Mouse (Mus musculus): ENCODE data around the gene Rundc3a.
"Not testable (repeated sequence)": the region's sequence is repeated elsewhere in the genome, so short reads cannot be mapped to it uniquely, and the experiment has no call there.

Rundc3a gene

DNA sequence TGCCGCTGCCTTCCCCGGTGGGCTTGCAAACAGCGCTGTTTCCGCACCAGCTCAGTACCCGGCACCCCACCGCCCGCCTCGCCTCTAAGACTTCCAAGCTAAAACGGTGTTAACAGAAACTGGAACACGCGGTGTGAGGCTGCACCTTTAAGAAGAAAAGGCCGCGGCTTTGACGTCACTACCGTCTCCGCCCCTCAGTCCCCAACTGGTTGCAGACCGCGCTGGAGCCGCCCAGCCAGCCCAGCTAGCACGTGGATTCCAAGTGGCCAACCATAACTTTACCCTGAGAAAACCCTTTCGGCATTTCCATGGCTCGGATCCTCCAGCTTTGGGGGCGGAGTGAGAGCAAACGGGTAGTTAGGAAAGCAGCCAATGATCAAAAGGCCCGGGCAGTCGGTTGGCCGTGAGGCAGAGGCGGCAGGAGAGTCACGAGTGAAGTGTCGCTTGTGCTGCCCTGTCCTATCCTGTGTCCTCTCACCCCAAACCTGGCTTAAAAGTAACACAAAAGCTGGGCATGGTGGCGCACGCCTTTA lies 15.2 kb downstream of the Rundc3a start:
- peak; percentile 97 for DNase-seq (ENCODE audit: low read depth, low spot score)

DNA sequence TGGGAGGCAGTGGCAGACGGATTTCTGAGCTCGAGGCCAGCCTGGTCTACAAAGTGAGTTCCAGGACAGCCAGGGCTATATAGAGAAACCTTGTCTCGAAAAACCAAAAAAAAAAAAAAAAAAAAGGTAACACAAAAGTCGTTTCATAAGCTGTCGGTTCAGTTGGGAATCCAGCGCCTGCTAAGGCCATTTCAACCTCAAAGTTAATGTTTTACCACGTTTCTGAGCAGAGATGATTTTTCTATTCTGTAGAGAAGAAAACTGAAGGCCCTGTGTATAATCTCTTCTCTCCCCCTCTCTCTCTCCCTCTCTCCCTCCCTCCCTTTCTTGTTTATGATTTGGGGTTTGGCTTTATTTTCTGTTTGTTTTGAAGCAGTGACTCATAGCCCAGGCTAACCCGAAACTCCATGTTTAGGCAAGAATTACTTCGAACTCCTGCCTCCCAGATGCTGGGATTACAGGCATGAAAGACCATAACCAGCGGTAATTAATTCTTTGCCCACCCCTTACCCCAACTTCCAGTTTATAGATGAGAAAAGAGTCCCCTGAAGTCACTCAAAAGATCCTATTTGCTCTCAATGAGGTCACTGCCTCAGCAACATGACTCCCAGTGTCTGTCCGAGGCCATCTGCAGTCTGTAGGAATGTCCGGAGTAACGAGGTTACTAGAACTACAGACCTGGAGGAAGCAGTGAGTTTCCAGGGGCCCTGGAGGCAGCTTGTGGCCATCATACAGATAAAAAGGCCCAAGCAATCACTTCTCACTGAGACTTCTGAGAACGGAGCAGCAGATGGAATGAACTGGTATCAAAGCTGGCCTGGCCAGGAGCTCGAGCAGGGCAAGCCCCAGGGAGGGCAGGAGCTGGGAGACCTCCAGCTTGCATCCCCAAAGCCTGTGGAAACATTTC lies 15.9 kb downstream of the Rundc3a start:
- DNase-seq (ENCODE audit: low read depth, low spot score): no peak

DNA sequence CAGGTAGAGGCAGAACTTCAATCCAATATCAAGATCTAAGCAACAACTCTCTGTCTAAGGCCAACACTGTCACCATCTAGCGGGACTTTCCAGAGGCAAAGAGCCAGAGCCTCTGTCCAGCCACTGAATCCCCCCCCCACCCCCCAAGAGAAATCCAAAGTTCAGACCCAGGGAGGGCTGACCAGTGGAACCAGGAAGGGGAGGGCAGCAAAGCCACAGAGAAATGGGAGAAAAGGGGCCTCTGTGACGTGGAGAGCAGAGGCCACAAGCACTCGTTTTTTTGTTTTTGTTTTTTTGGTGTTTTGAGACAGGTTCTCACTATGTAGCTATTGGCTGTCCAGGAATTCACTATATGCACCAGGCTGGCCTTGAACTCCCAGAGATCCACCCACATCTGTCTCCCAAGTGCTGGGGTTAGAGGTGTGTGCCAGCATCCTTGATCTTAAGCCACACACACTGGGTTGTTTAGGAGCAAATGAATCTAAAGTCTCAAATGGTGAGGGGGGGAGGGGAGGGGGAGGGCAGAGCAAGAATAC lies 16.7 kb downstream of the Rundc3a start:
- DNase-seq (ENCODE audit: low read depth, low spot score): no peak

DNA sequence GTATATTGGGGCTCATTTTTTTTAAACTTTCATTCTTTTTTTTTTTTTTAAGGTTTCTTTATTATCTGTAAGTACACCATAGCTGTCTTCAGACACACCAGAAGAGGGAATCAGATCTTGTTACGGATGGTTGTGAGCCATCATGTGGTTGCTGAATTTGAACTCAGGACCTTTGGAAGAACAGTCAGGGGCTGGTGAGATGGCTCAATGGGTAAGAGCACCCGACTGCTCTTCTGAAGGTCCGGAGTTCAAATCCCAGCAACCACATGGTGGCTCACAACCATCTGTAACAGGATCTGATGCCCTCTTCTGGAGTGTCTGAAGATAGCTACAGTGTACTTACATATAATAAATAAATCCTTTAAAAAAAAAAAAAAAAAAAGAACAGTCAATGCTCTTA lies 17.1 kb downstream of the Rundc3a start:
- not testable (repeated sequence) for DNase-seq (ENCODE audit: low read depth, low spot score)

DNA sequence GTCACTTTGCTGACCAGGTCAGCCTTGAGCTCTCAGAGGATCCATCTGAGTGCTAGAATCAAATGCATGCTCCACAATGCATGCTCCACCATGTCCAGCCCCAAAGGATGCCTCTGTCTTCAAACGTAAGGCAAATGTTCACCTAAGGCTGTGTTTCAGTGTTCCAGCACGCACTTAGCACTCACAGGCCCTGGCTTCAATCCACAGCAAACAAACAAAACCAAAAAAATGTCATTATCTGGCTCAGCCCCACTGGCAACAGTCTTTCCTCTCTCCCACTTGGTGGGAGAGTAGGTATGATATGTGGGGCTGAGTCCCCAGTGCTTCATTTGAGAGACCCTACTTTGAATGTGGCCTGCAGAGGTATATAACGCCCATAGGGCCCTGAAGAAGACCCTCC lies 17.9 kb downstream of the Rundc3a start:
- no peak for DNase-seq (ENCODE audit: low read depth, low spot score)

DNA sequence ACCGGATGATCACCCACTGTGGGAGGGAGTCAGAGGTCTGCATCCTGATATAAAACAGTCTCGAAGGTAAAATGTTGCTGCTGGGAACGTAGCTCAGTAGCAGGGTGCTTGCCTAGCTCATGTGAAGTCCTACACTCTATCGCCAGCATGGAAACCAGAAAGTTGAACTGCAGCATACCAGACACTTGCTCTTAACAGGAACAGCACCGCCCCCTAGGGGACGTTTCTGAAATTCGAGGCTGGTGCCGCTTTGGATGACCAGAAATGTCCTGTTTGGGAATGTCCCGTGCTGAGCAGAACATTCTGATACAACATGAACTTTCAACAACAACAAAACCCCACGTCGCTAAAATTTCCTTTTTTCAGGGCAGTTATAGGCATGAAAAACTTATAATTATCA lies 18.5 kb downstream of the Rundc3a start:
- DNase-seq (ENCODE audit: low read depth, low spot score): peak; percentile 92

DNA sequence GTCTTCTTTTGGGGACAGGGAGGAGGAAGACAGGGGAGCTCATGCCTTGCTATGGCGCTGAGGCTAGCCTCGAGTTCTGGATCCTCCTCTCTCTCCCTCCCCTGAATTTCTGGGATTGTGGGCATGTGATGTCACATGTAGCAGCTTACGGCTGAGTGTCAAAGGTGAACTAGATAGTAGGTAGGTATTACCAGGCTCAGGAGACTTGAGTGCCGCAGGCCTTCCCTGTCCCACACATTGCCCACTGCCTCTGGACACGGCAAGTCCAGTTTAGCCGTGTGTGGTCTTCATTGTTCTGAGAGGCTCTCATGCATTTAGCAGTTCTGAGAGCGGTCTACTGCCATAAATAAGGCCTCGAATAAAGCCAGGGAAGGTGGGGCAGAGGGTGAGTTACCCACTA lies 19.9 kb downstream of the Rundc3a start:
- no peak for DNase-seq (ENCODE audit: low read depth, low spot score)

DNA sequence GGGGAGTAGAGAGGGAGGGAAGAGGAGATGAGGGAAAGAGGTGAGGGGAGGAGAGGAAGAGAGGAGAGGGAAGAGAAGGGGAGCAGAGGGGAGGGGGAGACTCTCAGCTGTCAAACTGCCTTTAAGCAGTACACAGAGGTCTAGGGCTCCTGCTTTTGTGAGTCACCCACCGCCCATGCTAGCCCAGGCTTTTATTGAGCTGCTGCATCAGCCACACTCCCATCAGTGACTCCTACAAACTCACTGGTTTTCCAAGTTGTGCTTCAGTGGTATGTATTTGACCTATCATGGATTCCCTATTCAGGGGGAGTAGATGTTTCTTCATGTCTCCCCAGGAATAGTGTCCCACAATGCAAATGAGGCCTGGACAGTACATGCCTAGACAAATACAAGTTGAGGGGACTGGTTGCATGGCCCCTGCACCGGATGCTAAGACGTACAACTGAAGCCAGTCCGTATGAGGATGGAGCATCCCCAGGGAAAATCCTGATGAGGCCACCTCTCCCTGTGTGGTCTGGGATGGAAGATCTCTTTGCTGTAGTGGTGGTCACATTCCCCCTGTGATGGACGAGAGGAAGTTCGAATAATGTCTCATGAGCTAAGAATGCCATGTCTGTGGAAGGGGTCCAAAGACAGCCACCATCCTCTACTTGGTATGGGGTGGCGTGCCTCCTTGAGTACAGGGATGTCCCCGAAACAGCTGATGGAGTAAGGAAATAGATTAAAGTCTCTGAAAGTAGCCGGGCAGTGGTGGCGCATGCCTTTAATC lies 22.0 kb downstream of the Rundc3a start:
- no peak for DNase-seq (ENCODE audit: low read depth, low spot score)

DNA sequence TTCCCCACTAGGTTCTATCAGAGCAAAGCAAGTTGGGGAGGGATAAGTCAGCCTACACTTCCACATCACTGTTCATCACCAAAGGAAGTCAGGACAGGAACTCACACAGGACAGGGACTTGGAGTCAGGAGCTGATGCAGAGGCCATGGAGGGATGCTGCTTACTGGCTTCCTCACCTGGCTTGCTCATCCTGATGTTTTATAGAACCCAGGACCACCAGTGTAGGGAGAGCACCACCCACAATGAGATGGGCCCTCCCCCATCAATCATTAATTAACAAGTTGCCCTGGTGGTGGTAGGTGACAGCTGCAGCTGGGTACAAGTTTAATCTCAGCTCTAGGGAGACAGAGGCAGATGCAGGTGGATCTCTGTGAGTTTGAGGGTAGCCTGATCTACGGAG lies 24.0 kb downstream of the Rundc3a start:
- DNase-seq (ENCODE audit: low read depth, low spot score): no peak

DNA sequence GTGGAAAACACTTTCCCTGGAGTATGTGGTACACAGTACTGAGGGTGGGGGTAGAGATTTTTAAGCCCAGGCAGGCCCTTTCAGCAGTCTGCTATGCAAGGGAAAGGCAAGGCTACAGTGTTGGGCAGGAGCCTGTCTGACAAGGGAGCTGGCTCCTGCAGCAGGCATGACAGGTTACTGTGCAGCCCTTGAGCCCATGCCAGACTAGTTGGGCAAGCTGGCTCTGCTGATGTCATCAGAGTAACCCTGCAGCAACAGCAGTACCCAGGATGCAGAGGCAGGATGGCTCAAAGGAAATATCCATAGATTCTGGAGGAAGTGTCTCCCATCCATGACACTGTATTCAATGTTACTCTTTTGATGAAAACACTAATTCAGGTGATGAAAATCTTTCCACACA lies 25.7 kb downstream of the Rundc3a start:
- no peak for DNase-seq (ENCODE audit: low read depth, low spot score)

DNA sequence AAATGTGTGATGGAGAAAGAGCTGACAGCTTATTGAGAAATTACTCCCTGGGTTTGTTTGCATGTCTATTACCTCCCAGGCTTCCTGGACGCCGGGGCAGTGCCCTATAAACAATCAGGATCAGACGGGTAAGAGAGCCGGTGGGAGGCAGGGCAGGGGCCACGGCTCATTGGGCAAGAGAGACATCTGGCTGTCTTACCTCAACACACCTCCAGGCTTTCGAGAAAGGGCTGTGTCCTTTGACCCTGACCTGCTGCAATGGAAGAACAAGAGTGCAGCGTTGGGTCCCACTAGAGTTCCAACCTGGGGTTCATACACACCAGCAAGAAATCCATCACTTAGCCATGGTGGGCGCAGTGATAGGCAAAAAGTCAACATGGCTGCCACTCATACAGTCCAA lies 28.4 kb downstream of the Rundc3a start:
- DNase-seq (ENCODE audit: low read depth, low spot score): no peak

DNA sequence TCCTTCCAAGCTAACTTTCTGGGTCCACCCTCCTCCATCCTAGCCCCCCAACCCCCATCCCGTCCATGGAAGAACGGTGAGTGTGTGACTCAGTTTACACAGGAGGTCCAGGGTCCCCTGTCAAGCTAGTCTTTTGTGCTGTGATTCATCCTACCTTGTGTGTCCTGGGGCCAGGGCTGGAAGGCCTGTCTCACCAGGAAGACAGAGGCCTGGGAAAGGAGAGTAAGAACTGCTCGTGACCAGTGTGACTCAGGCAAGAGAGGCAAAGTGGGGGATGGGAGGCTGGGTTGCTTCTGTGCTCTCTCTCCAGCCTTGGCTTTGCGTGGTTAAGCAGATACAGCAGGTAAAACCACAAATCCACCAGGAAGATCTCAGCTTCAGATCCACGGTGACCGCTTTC lies 31.5 kb downstream of the Rundc3a start:
- no peak for DNase-seq (ENCODE audit: low read depth, low spot score)

DNA sequence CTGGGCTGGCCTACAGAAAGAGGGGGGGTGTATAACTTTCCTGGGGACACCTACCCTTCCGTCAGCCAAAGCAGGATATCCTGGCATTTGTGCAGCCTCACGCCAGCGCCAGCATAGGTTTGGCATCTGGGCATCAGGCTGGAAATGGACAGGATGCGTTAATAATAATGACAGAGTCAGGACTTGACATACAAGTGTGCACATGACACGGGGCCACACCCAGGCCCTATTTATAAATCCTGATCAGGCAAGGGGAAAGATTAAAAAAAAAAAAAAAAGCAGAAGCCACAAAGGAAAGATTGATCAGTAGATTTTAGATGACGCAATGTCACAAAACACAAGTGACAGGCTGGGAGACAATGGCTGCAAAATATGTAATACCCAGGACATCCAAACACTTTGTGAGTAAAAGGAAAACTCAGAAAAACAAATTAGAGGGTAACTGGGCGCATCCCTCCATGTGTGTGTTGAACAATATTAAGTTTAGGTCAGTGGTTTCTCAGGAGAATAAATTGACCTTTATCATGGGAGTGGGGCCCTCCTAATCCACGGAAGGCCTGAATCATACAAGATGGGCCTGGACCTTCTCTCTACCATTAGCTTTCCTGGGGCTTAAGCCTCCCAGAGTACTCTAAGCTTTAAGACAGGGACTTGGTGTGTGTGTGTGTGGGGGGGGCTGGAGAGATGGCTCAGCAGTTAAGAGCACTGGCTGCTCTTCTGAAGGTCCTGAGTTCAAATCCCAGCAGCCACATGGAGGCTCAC lies 32.5 kb downstream of the Rundc3a start:
- no peak for DNase-seq (ENCODE audit: low read depth, low spot score)

DNA sequence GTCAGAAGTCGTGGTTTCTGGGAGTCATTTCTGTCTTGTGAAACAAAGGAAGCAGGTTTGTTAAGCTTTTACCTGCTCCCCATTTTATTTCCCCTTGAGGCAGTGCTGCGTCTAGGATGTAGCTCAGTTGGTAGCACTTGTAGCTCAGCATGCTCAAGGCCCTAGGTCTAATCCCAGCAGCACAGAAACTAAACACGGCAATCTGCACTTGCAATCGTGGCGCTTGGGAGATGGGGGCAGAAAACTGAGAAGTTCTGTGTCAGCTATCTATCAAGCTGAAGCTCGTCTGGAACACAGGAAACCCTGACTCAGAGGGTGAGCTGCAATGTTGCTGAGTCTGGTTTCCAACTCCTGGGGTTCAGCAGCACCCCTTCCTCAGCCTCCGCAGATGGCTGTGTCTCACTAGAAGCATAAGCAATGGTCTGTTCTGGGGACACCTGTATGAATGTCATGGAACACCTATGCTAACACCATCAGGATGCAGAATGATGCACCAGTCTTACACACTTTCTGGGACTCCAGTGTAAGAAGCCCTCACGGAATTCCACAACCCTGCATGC lies 35.9 kb downstream of the Rundc3a start:
- DNase-seq (ENCODE audit: low read depth, low spot score): peak; percentile 35

DNA sequence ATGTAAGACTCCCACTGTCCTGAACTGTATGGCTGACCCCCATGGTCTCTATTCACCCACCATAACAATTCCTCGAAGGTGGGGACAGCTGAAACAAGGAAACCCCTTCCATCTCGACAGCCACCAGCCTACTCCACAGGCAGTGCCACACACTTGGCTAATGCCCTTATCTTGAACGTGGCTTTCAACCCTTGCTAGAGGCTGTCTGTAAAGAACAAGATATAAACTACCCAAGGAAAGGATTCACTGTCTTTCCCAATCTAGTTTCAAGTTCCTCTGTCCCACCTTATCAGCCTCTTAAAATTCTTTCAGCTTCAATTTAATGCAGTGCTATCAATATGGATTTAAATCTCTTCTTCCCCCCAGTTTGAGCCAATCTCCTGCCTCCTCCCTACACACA lies 36.3 kb downstream of the Rundc3a start:
- no peak for DNase-seq (ENCODE audit: low read depth, low spot score)

DNA sequence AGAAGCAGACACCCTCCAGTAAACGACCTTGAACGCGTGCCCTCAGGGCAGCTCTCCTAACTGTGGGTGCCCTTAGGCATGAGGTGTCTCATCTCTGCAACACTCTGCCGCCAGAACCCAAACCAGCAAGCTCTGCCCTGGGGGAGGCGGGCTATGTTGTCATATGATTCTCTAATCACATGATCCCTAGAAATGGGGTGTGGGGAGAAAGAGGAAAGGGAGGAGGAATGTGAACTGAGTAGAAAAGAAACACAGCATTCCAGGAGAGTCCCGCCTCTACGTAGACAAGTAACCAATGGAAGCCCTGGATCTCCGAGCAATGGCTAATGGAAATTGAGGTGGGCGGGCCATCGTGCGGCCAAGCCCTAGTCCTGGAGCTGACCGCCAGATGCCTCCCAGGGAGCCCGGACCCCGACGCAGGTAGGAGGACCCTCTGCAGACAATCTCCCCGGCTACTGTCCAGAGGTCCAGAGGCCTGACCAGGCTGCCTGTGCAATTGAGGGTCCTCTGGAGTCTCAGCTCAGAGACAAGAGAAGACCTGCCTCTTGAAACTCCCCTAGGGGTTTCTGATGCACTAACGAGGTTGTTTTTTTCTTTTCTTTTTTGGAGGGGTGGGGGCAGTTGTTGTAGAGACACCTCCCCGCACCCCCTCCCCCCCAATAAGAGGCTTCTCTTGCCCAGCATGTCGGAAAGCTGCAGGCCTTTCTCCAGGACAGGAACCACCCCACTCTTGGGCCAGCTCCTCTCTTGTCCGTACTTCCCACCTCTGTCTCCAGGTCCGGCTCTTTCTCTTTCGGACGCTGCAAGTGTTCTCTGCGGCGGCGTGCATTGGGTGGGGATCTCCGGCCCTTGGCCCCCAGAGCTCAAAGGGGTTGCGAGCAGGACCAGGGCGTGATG lies 37.2 kb downstream of the Rundc3a start, which contains the start of gene Grn:
TSS of gene Grn (plus strand) at position 195 of the 897 bp plus-strand sequence.
- DNase-seq (ENCODE audit: low read depth, low spot score): peak; percentile 83

DNA sequence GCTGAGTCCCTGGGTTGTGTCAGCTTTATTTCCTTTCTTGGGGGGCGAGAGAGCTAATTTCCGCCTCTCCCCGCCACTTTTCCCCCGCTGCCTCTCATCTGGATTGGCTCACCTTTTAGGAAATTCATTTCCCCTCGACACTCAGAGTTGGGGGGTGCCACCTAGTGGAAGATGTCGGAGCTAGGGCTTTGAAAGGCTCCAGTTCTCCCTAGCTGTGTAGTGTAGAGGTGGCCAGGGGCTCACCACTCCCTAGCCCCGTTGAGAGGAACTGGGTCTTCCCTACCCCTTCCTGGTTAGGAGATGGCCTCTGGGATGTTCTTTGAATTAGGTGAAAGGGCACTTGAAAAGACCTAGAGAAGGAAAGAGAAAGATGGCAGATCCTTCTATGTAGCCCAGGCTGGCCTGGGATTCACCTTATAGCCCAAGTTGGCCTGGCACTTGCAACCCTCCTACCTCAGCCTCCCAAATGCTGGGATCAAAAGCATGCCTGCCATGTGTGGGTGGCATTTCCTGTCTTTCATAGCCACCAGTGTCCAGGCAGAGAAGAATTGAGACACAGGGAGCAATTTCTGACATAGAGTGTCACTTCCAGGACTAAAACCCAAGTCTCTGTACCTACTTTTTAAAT lies 37.9 kb downstream of the Rundc3a start:
- peak; percentile 86 for DNase-seq (ENCODE audit: low read depth, low spot score)

DNA sequence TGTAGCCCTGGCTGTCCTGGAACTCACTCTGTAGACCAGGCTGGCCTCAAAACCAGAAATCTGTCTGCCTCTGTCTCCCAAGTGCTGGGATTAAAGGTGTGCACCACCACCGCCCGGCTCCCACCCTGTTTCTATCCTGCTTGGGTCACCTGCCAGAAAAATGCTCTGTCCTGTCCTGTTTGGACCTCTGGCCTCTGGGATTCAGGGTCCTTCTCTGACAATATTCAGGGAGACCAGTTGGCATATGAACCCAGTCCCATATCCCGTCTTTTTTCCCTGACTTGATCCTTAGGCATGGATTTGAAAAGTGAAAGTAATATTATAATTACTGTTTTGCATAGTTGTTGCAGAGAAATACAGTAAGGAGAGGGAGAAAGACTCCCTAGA lies 38.5 kb downstream of the Rundc3a start:
- DNase-seq (ENCODE audit: low read depth, low spot score): no peak

DNA sequence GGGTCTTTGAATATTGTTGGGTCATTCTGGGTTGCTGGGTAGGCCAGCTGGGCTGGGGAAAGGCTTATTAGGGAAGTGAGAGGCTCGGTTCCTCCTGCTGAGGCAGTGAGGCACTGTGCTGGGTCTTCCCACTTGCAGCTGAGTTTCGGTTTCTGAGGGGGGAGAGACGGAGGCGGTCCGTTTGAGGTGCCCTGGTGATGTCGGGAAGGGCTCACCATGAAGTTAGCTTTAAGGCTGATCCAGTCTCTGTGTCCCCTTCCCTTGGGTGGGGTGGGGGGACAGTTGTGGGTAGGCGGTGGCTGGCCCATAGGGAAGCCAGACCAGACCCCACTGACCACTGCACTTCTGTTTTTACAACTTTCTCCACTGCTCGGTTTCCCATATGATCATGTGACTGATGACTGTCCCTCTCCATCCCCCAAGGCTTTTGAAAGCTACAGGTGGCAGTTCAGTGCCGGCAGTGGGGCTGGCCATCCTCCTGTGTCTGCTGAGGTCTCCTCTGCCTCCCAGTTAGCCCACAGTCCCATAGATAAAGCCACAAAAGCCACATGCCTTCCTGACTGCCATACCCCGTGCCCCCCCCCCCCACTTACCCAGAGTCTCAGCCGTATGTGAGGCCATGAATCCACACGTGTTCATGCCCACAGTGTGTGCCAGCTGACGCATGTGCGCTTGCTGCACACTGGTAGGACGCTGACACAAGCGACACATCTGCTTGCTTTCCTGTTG lies 39.1 kb downstream of the Rundc3a start:
- peak; percentile 66 for DNase-seq (ENCODE audit: low read depth, low spot score)

Data from CD4-positive, CD25-positive, alpha-beta regulatory T cell, adult 2 months (primary cell).